Mouse (Mus musculus): Measurements from ENCODE around the gene Fam53b. TPM values are rescaled to one million over a fixed set of nuclear protein-coding genes. Genes with fewer than 3 reads are reported as not detected.
"Not testable (repeated sequence)": the region's sequence is repeated elsewhere in the genome, so short reads cannot be mapped to it uniquely, and the experiment has no call there.

Gene Fam53b
- total RNA-seq, 1 experiment: 8.6 TPM

- Histone ChIP-seq H3K36me3 (ENCODE audit: control insufficient read depth, insufficient read depth, low read length, poor library complexity, severe bottlenecking) (no peaks in the 10 kb centered on the region), H3K27ac (ENCODE audit: insufficient read depth, low read depth, low read length, poor library complexity, severe bottlenecking) (no peak overlapping the region), H3K9me3 (ENCODE audit: control insufficient read depth, insufficient read depth, low read depth, low read length) (no peaks in the 10 kb centered on the region), H3K9ac (ENCODE audit: insufficient read depth, low read depth, low read length, poor library complexity, severe bottlenecking) (no peak overlapping the region), H3K4me1 (ENCODE audit: control insufficient read depth in 2 of 2, insufficient read depth in 2 of 2, low read length in 2 of 2, poor library complexity in 1 of 2) (no peaks in the 10 kb centered on the region), H3K4me3 (ENCODE audit: insufficient read depth in 1 of 2, low read depth in 1 of 2, low read length in 2 of 2, poor library complexity in 1 of 2, severe bottlenecking in 1 of 2) (no peak overlapping the region)
- DNase-seq (ENCODE audit: low read depth, low spot score): no peak
- in situ Hi-C loops (cut with MboI; ENCODE audit: low sequenced_read_pairs in 2 of 2, unreplicated experiment in 2 of 2): loop anchor here in 1 of 2 experiments (25.0 kb wide), 1 partner anchor 221 kb away; no protein-coding TSS in a partner anchor
- no peak for TF ChIP-seq ZC3H11A (IDR thresholded peaks at IDR 0.05; ENCODE audit: borderline replicate concordance, low read depth, low read length)
- TF ChIP-seq HCFC1 (IDR thresholded peaks at IDR 0.05; ENCODE audit: borderline replicate concordance, insufficient read depth, low read length): no peak
- TF ChIP-seq MAFK (IDR thresholded peaks at IDR 0.05; ENCODE audit: insufficient read depth, low read depth, low read length): no peak
- no peak for TF ChIP-seq ZNF384 (IDR thresholded peaks at IDR 0.05; ENCODE audit: low read depth, low read length)
Measured at GRCm38 (mm10) chr7:132665664-132666382, 147.9 kb downstream of the Fam53b start.

- in situ Hi-C loops (cut with MboI; ENCODE audit: low sequenced_read_pairs in 2 of 2, unreplicated experiment in 2 of 2): loop anchor here in 1 of 2 experiments (25.0 kb wide), 1 partner anchor 222 kb away; no protein-coding TSS in a partner anchor
- Histone ChIP-seq H3K4me1 (ENCODE audit: control insufficient read depth in 2 of 2, insufficient read depth in 2 of 2, low read length in 2 of 2, poor library complexity in 1 of 2) (no peaks in the 10 kb centered on the region), H3K4me3 (ENCODE audit: insufficient read depth in 1 of 2, low read depth in 1 of 2, low read length in 2 of 2, poor library complexity in 1 of 2, severe bottlenecking in 1 of 2) (no peak overlapping the region), H3K27ac (ENCODE audit: insufficient read depth, low read depth, low read length, poor library complexity, severe bottlenecking) (no peak overlapping the region), H3K9me3 (ENCODE audit: control insufficient read depth, insufficient read depth, low read depth, low read length) (no peaks in the 10 kb centered on the region), H3K9ac (ENCODE audit: insufficient read depth, low read depth, low read length, poor library complexity, severe bottlenecking) (no peak overlapping the region), H3K36me3 (ENCODE audit: control insufficient read depth, insufficient read depth, low read length, poor library complexity, severe bottlenecking) (no peaks in the 10 kb centered on the region)
- no peak for TF ChIP-seq MAFK (IDR thresholded peaks at IDR 0.05; ENCODE audit: insufficient read depth, low read depth, low read length)
- TF ChIP-seq CHD2 (IDR thresholded peaks at IDR 0.05; ENCODE audit: low read depth, low read length): no peak
- no peak for TF ChIP-seq HCFC1 (IDR thresholded peaks at IDR 0.05; ENCODE audit: borderline replicate concordance, insufficient read depth, low read length)
- TF ChIP-seq ZC3H11A (IDR thresholded peaks at IDR 0.05; ENCODE audit: borderline replicate concordance, low read depth, low read length): no peak
- no peak for DNase-seq (ENCODE audit: low read depth, low spot score)
Measured at GRCm38 (mm10) chr7:132664815-132665214, 148.9 kb downstream of the Fam53b start.

- H3K9me3 ChIP-seq (ENCODE audit: control insufficient read depth, insufficient read depth, low read depth, low read length); H3K9ac ChIP-seq (ENCODE audit: insufficient read depth, low read depth, low read length, poor library complexity, severe bottlenecking); DNase-seq (ENCODE audit: low read depth, low spot score); H3K4me3 ChIP-seq (ENCODE audit: insufficient read depth in 1 of 2, low read depth in 1 of 2, low read length in 2 of 2, poor library complexity in 1 of 2, severe bottlenecking in 1 of 2); H3K36me3 ChIP-seq (ENCODE audit: control insufficient read depth, insufficient read depth, low read length, poor library complexity, severe bottlenecking); H3K27ac ChIP-seq (ENCODE audit: insufficient read depth, low read depth, low read length, poor library complexity, severe bottlenecking): not testable (repeated sequence)
- in situ Hi-C loops (cut with MboI; ENCODE audit: low sequenced_read_pairs in 2 of 2, unreplicated experiment in 2 of 2): loop anchor here in 1 of 2 experiments (25.0 kb wide), 1 partner anchor 224 kb away; no protein-coding TSS in a partner anchor
- H3K4me1 ChIP-seq (ENCODE audit: control insufficient read depth in 2 of 2, insufficient read depth in 2 of 2, low read length in 2 of 2, poor library complexity in 1 of 2): peaks cover 0 to 13% of the 10 kb centered on the region in 2 experiments; a peak in 1 of 4 replicates
Measured at GRCm38 (mm10) chr7:132662831-132663230, 150.9 kb downstream of the Fam53b start.

Other genes starting within 250 kb of the Fam53b start
- 28.5 and 60.2 TPM in 2 replicates for gene Oat, start 237.5 kb downstream of the Fam53b start, total RNA-seq (2012; rRNA removed)
- gene Nkx1-2, start 214.2 kb downstream of the Fam53b start, total RNA-seq (2012; rRNA removed): 0.58 and 0.80 TPM in 2 replicates
- 7.2 and 11.9 TPM in 2 replicates for gene Lhpp, start 203.2 kb downstream of the Fam53b start, total RNA-seq (2012; rRNA removed)
- 14.5 and 17.9 TPM in 2 replicates for gene Eef1akmt2, start 38.8 kb upstream of the Fam53b start, total RNA-seq (2012; rRNA removed)
- gene Abraxas2, start 45.3 kb upstream of the Fam53b start, total RNA-seq (2012; rRNA removed): 18.8 and 20.5 TPM in 2 replicates
- gene Zranb1, start 117.3 kb upstream of the Fam53b start, total RNA-seq (2012; rRNA removed): 17.5 and 19.3 TPM in 2 replicates